Mouse (Mus musculus): ENCODE data around the gene 4921536K21Rik.

- TF ChIP-seq NRF1 (IDR thresholded peaks at IDR 0.05; ENCODE audit: insufficient read depth, low read depth, low read length, poor library complexity, severe bottlenecking), result no peak
- no peak for TF ChIP-seq GATA1 (IDR thresholded peaks at IDR 0.05; ENCODE audit: low read depth, low read length)
- no peak for TF ChIP-seq CTCF (IDR thresholded peaks at IDR 0.05 in 2 of 3, conservative IDR thresholded peaks at IDR 0.05 in 1 of 3; ENCODE audit: control insufficient read depth in 1 of 3, insufficient read depth in 1 of 3, low read depth in 2 of 3, low read length in 3 of 3, poor library complexity in 1 of 3, severe bottlenecking in 1 of 3)
- TF ChIP-seq UBTF (IDR thresholded peaks at IDR 0.05; ENCODE audit: borderline replicate concordance, insufficient read depth, low read depth, low read length), result no peak
- TF ChIP-seq POLR2A (IDR thresholded peaks at IDR 0.05; ENCODE audit: control insufficient read depth in 1 of 2, insufficient read depth in 1 of 2, low read depth in 1 of 2, low read length in 2 of 2, poor library complexity in 1 of 2), result no peak
Measured at GRCm38 (mm10) chr11:3860361-3860760, 34.5 kb downstream of the 4921536K21Rik start.

Measured in MEL (cell line).